Mouse (Mus musculus): Measurements from ENCODE around the gene Grik2. TPM values are rescaled to one million over a fixed set of nuclear protein-coding genes. Genes with fewer than 3 reads are reported as not detected.

The Grik2 gene
- total and polyA plus RNA-seq, 2 experiments from 2014 or later, result 28.7 to 151 TPM

GRCm38 (mm10) chr10:49731841-49732240 is 56.7 kb downstream of the Grik2 start:
- Histone ChIP-seq H3K9ac (replicated peaks; ENCODE audit: low read length, poor library complexity, severe bottlenecking) (no peak overlapping the region), H3K4me2 (ENCODE audit: low read depth, low read length, poor library complexity, severe bottlenecking) (no peak overlapping the region), H3K4me1 (ENCODE audit: insufficient read depth, low read length) (no peaks in the 10 kb centered on the region), H3K27me3 (ENCODE audit: insufficient read depth, low read length) (no peaks in the 10 kb centered on the region), H3K27ac (ENCODE audit: low read depth, low read length) (no peak overlapping the region), H3K36me3 (ENCODE audit: insufficient read depth, low read length) (no peaks in the 10 kb centered on the region), H3K9me3 (ENCODE audit: low read length) (no peaks in the 10 kb centered on the region), H3K4me3 (ENCODE audit: low read depth, low read length) (no peak overlapping the region)
- ATAC-seq (ENCODE audit: low FRiP score) (no peak), DNase-seq (ENCODE audit: low spot score) (no peak)
- 53% methylated on average over 2 of the region's 2 CpGs for whole genome bisulfite sequencing
- no peak for TF ChIP-seq CTCF (IDR thresholded peaks at IDR 0.05)

- Histone ChIP-seq H3K36me3 (ENCODE audit: insufficient read depth, low read length) (no peaks in the 10 kb centered on the region), H3K9ac (replicated peaks; ENCODE audit: low read length, poor library complexity, severe bottlenecking) (no peak overlapping the region), H3K27ac (ENCODE audit: low read depth, low read length) (no peak overlapping the region), H3K9me3 (ENCODE audit: low read length) (no peaks in the 10 kb centered on the region), H3K4me1 (ENCODE audit: insufficient read depth, low read length) (no peaks in the 10 kb centered on the region), H3K4me2 (ENCODE audit: low read depth, low read length, poor library complexity, severe bottlenecking) (no peak overlapping the region), H3K4me3 (ENCODE audit: low read depth, low read length) (no peak overlapping the region), H3K27me3 (ENCODE audit: insufficient read depth, low read length) (no peaks in the 10 kb centered on the region)
- WGBS, result 90% methylated on average over 2 of the region's 2 CpGs
- DNase-seq (ENCODE audit: low spot score), result no peak
- ATAC-seq (ENCODE audit: low FRiP score), result no peak
- TF ChIP-seq CTCF (IDR thresholded peaks at IDR 0.05), result no peak
Observed at GRCm38 (mm10) chr10:49723706-49724105, 64.9 kb downstream of the Grik2 start.

GRCm38 (mm10) chr10:49716856-49717255 is 71.7 kb downstream of the Grik2 start:
- 70% methylated on average over 5 of the region's 5 CpGs for WGBS
- no peak for TF ChIP-seq CTCF (IDR thresholded peaks at IDR 0.05)
- no peak for ATAC-seq (ENCODE audit: low FRiP score)

GRCm38 (mm10) chr10:49709748-49710147 is 78.8 kb downstream of the Grik2 start:
- Histone ChIP-seq H3K4me1 (ENCODE audit: insufficient read depth, low read length) (no peaks in the 10 kb centered on the region), H3K9ac (replicated peaks; ENCODE audit: low read length, poor library complexity, severe bottlenecking) (no peak overlapping the region), H3K9me3 (ENCODE audit: low read length) (no peaks in the 10 kb centered on the region), H3K27me3 (ENCODE audit: insufficient read depth, low read length) (no peaks in the 10 kb centered on the region), H3K4me2 (ENCODE audit: low read depth, low read length, poor library complexity, severe bottlenecking) (no peak overlapping the region), H3K4me3 (ENCODE audit: low read depth, low read length) (no peak overlapping the region), H3K36me3 (ENCODE audit: insufficient read depth, low read length) (no peaks in the 10 kb centered on the region), H3K27ac (ENCODE audit: low read depth, low read length) (no peak overlapping the region)
- 90% methylated on average over 3 of the region's 3 CpGs for WGBS
- no peak for TF ChIP-seq CTCF (IDR thresholded peaks at IDR 0.05)
- peak; percentile 57 for DNase-seq (ENCODE audit: low spot score)
- ATAC-seq (ENCODE audit: low FRiP score), result no peak

More at GRCm38 (mm10) chr10:49716856-49717255, 71.7 kb downstream of the Grik2 start:
- Histone ChIP-seq H3K27me3 (ENCODE audit: insufficient read depth, low read length) (no peaks in the 10 kb centered on the region), H3K9ac (replicated peaks; ENCODE audit: low read length, poor library complexity, severe bottlenecking) (no peak overlapping the region), H3K4me3 (ENCODE audit: low read depth, low read length) (no peak overlapping the region), H3K4me1 (ENCODE audit: insufficient read depth, low read length) (no peaks in the 10 kb centered on the region), H3K4me2 (ENCODE audit: low read depth, low read length, poor library complexity, severe bottlenecking) (no peak overlapping the region), H3K27ac (ENCODE audit: low read depth, low read length) (no peak overlapping the region), H3K36me3 (ENCODE audit: insufficient read depth, low read length) (no peaks in the 10 kb centered on the region), H3K9me3 (ENCODE audit: low read length) (no peaks in the 10 kb centered on the region)
- no peak for DNase-seq (ENCODE audit: low spot score)

- no peaks in the 10 kb centered on the region for H3K9me3 ChIP-seq (ENCODE audit: low read length)
- no peak overlapping the region for H3K9ac ChIP-seq (replicated peaks; ENCODE audit: low read length, poor library complexity, severe bottlenecking)
- TF ChIP-seq CTCF (IDR thresholded peaks at IDR 0.05), result no peak
- 90% methylated on average over 8 of the region's 8 CpGs for WGBS
- H3K4me3 ChIP-seq (ENCODE audit: low read depth, low read length), result no peak overlapping the region
- no peak overlapping the region for H3K4me2 ChIP-seq (ENCODE audit: low read depth, low read length, poor library complexity, severe bottlenecking)
- no peaks in the 10 kb centered on the region for H3K4me1 ChIP-seq (ENCODE audit: insufficient read depth, low read length)
- DNase-seq (ENCODE audit: low spot score) (peak; percentile 25), ATAC-seq (ENCODE audit: low FRiP score) (no peak)
- H3K27ac ChIP-seq (ENCODE audit: low read depth, low read length), result no peak overlapping the region
- H3K36me3 ChIP-seq (ENCODE audit: insufficient read depth, low read length), result no peaks in the 10 kb centered on the region
- no peaks in the 10 kb centered on the region for H3K27me3 ChIP-seq (ENCODE audit: insufficient read depth, low read length)
Observed at GRCm38 (mm10) chr10:49704446-49704845, 84.1 kb downstream of the Grik2 start.

GRCm38 (mm10) chr10:49652320-49652719 is 136.2 kb downstream of the Grik2 start:
- no peak for ATAC-seq (ENCODE audit: low FRiP score)

More at GRCm38 (mm10) chr10:49652320-49652719, 136.2 kb downstream of the Grik2 start:
- Histone ChIP-seq H3K9ac (replicated peaks; ENCODE audit: low read length, poor library complexity, severe bottlenecking) (no peak overlapping the region), H3K4me3 (ENCODE audit: low read depth, low read length) (no peak overlapping the region), H3K4me2 (ENCODE audit: low read depth, low read length, poor library complexity, severe bottlenecking) (no peak overlapping the region), H3K27me3 (ENCODE audit: insufficient read depth, low read length) (no peaks in the 10 kb centered on the region), H3K9me3 (ENCODE audit: low read length) (no peaks in the 10 kb centered on the region), H3K4me1 (ENCODE audit: insufficient read depth, low read length) (no peaks in the 10 kb centered on the region), H3K36me3 (ENCODE audit: insufficient read depth, low read length) (no peaks in the 10 kb centered on the region), H3K27ac (ENCODE audit: low read depth, low read length) (no peak overlapping the region)
- DNase-seq (ENCODE audit: low spot score), result no peak
- 42% methylated on average over 1 of the region's 1 CpGs for WGBS
- no peak for TF ChIP-seq CTCF (IDR thresholded peaks at IDR 0.05)

Measured in midbrain, postnatal 0 days (tissue).